Mouse (Mus musculus) Muller cell, postnatal 12 days (primary cell): ENCODE measurements around the gene Ppp3cb.

Experiments
- DNase-seq: peaks from one replicate; pipeline ENCODE4 v3.0.0-alpha.2; 2015; ENCODE audit errors: inconsistent ontology term

Gene Ppp3cb

GRCm38 (mm10) chr14:20480195-20480579 is 66.2 kb downstream of the Ppp3cb start:
- DNase-seq, result no peak

GRCm38 (mm10) chr14:20479291-20480194 is 66.8 kb downstream of the Ppp3cb start, which contains the start of gene Anxa7:
Gene Anxa7 (minus strand): TSS chr14:20480133.
- peak; percentile 84 for DNase-seq

- peak; percentile 84 for DNase-seq
Observed at GRCm38 (mm10) chr14:20478801-20479200, 67.6 kb downstream of the Ppp3cb start.

- no peak for DNase-seq
Observed at GRCm38 (mm10) chr14:20478385-20478784, 68.0 kb downstream of the Ppp3cb start.

- no peak for DNase-seq
Observed at GRCm38 (mm10) chr14:20477261-20478025, 68.9 kb downstream of the Ppp3cb start.

- no peak for DNase-seq
Observed at GRCm38 (mm10) chr14:20460216-20460615, 86.2 kb downstream of the Ppp3cb start.

GRCm38 (mm10) chr14:20458378-20458777 is 88.0 kb downstream of the Ppp3cb start:
- no peak for DNase-seq

GRCm38 (mm10) chr14:20452929-20453328 is 93.4 kb downstream of the Ppp3cb start:
- no peak for DNase-seq

GRCm38 (mm10) chr14:20451765-20452331 is 94.5 kb downstream of the Ppp3cb start, which contains the start of gene Cfap70:
Gene Cfap70 (minus strand): TSS chr14:20452226.
- peak; percentile 62 for DNase-seq

GRCm38 (mm10) chr14:20451302-20451701 is 95.1 kb downstream of the Ppp3cb start:
- no peak for DNase-seq
